In genomic region chr19:42673133-42673532, GRCm38 (mm10) we compare ENCODE assay signal across 9 mouse cellular contexts.
DNase-seq lines count a peak whose midpoint lies in the region; ATAC-seq and TF ChIP-seq lines count a peak whose summit lies in the region.
"Had no signal": no experiment of that assay in that cellular context is flagged by ENCODE, and none has a peak within 500 bp of the region (broad histone marks: within the 10 kb centered on the region; RNA-seq: fewer than 3 reads in every experiment).

No protein-coding gene starts in this region.

- TF ChIP-seq POLR2A in heart, adult 2 months (IDR thresholded peaks at IDR 0.05; ENCODE audit: insufficient read depth, low read depth, low read length): no peak

- ATAC-seq in hindbrain, embryonic 12.5 days (ENCODE audit: low FRiP score): peak; percentile 86
- ATAC-seq in intestine, postnatal 0 days: no peak
- ATAC-seq in granulocyte monocyte progenitor cell, adult 5-6 weeks (replicated peaks; ENCODE audit: poor library complexity, severe bottlenecking): no peak

- no peaks in the 10 kb centered on the region for H3K36me3 ChIP-seq in forebrain, embryonic 10.5 days (replicated peaks)
- H3K36me3 ChIP-seq in hindbrain, embryonic 12.5 days: no peaks in the 10 kb centered on the region
- H3K36me3 ChIP-seq in intestine, postnatal 0 days (ENCODE audit: control insufficient read depth, insufficient read depth): no peaks in the 10 kb centered on the region
- H3K36me3 ChIP-seq in heart, adult 2 months (ENCODE audit: control insufficient read depth, insufficient read depth, low read length): no peaks in the 10 kb centered on the region

- 24% methylated on average over 9 of the region's 9 CpGs for WGBS in forebrain, embryonic 10.5 days
- WGBS in hindbrain, embryonic 12.5 days: 14% methylated on average over 9 of the region's 9 CpGs
- 19% methylated on average over 9 of the region's 9 CpGs for WGBS in intestine, postnatal 0 days
- WGBS in heart, adult 2 months: 59% methylated on average over 9 of the region's 9 CpGs

- H3K4me3 ChIP-seq in forebrain, embryonic 10.5 days: no peak overlapping the region; the same call in 1 of the 2 replicates
- H3K4me3 ChIP-seq in hindbrain, embryonic 12.5 days: no peak overlapping the region
- H3K4me3 ChIP-seq in intestine, postnatal 0 days (ENCODE audit: low read depth, low read length): no peak overlapping the region
- no peak overlapping the region for H3K4me3 ChIP-seq in heart, adult 2 months

- H3K4me1 ChIP-seq in forebrain, embryonic 10.5 days: peaks cover 58% of the 10 kb centered on the region
- peaks cover 29% of the 10 kb centered on the region for H3K4me1 ChIP-seq in hindbrain, embryonic 12.5 days
- H3K4me1 ChIP-seq in intestine, postnatal 0 days (replicated peaks; ENCODE audit: control insufficient read depth, insufficient read depth, low read length): no peaks in the 10 kb centered on the region
- H3K4me1 ChIP-seq in heart, adult 2 months (ENCODE audit: control insufficient read depth, insufficient read depth, low read length): no peaks in the 10 kb centered on the region; the same call in 1 of the 2 replicates

- H3K27ac ChIP-seq in forebrain, embryonic 10.5 days: peak overlapping the region; percentile 73
- 0 out of 2 replicates have a peak overlapping the region, but pooled peaks have one; percentile 40 for H3K27ac ChIP-seq in hindbrain, embryonic 12.5 days
- no peak overlapping the region for H3K27ac ChIP-seq in intestine, postnatal 0 days (ENCODE audit: low read depth, low read length)
- H3K27ac ChIP-seq in heart, adult 2 months: no peak overlapping the region

- intact Hi-C loops in heart, adult 2 months (cut with DNase I): no loop called here

- H3K79me2 ChIP-seq in heart, adult 2 months (replicated peaks; ENCODE audit: control insufficient read depth, insufficient read depth, low read length): no peaks in the 10 kb centered on the region

- peak; percentile 82 for DNase-seq in forebrain, embryonic 10.5 days (ENCODE audit: extremely low spot score, low spot score)
- peak; percentile 44 for DNase-seq in layer of hippocampus, adult 9-10 months (ENCODE audit: low spot score)
- peak; percentile 58 for DNase-seq in neural tube, embryonic 10.5 days (ENCODE audit: extremely low spot score, low spot score)
- no peak for DNase-seq in urinary bladder, postnatal 14 days (ENCODE audit: low spot score)
- DNase-seq in heart, adult 2 months: no peak
- DNase-seq: lung, embryonic 14.5 days had no signal

- no peak overlapping the region for H3K4me2 ChIP-seq in hindbrain, embryonic 12.5 days (replicated peaks)
- no peak overlapping the region for H3K4me2 ChIP-seq in intestine, postnatal 0 days (replicated peaks; ENCODE audit: low read depth)
- H3K4me2 ChIP-seq: lung, embryonic 14.5 days had no signal

- no peak for TF ChIP-seq CTCF in intestine, postnatal 0 days (IDR thresholded peaks at IDR 0.05; ENCODE audit: low read depth)
- TF ChIP-seq CTCF in heart, adult 2 months (IDR thresholded peaks at IDR 0.05): no peak

- no peak overlapping the region for H3K9ac ChIP-seq in hindbrain, embryonic 12.5 days
- no peak overlapping the region for H3K9ac ChIP-seq in intestine, postnatal 0 days (ENCODE audit: low read depth, low read length)
- no peak overlapping the region for H3K9ac ChIP-seq in heart, adult 2 months (ENCODE audit: low read depth, low read length)
- H3K9ac ChIP-seq: lung, embryonic 14.5 days had no signal

- no peak for TF ChIP-seq EP300 in heart, adult 2 months (IDR thresholded peaks at IDR 0.05; ENCODE audit: insufficient read depth, low read depth, low read length)

- H3K27me3 ChIP-seq in forebrain, embryonic 10.5 days (ENCODE audit: poor library complexity, severe bottlenecking): peaks cover 87% of the 10 kb centered on the region
- peaks cover 38% of the 10 kb centered on the region for H3K27me3 ChIP-seq in hindbrain, embryonic 12.5 days
- H3K27me3 ChIP-seq in intestine, postnatal 0 days (replicated peaks; ENCODE audit: control insufficient read depth, insufficient read depth, low read length): no peaks in the 10 kb centered on the region
- H3K27me3 ChIP-seq in heart, adult 2 months (ENCODE audit: control insufficient read depth, insufficient read depth, low read length): no peaks in the 10 kb centered on the region

- H3K9me3 ChIP-seq in forebrain, embryonic 10.5 days: no peaks in the 10 kb centered on the region
- H3K9me3 ChIP-seq in hindbrain, embryonic 12.5 days (replicated peaks): no peaks in the 10 kb centered on the region
- H3K9me3 ChIP-seq in intestine, postnatal 0 days (ENCODE audit: control insufficient read depth): no peaks in the 10 kb centered on the region

Comparison
In these comparisons a context has a peak if more than half of its experiments do, and no peak if none do; other contexts are left out.
1. DNase-seq: peak in forebrain, embryonic 10.5 days (single experiment), layer of hippocampus, adult 9-10 months (single experiment) and neural tube, embryonic 10.5 days (single experiment); none in urinary bladder, postnatal 14 days (single experiment) and heart, adult 2 months (0 of 2).
2. H3K27ac ChIP-seq: peak in forebrain, embryonic 10.5 days (single experiment) and hindbrain, embryonic 12.5 days (single experiment); none in intestine, postnatal 0 days (single experiment) and heart, adult 2 months (single experiment).